Mouse (Mus musculus): Measurements from ENCODE around the gene Maip1. TPM values are rescaled to one million over a fixed set of nuclear protein-coding genes. Genes with fewer than 3 reads are reported as not detected.

The Maip1 gene
- 14.3 and 27.6 TPM in 2 replicates for polyA plus RNA-seq (2012; ENCODE audit: insufficient read depth, low replicate concordance)

DNA sequence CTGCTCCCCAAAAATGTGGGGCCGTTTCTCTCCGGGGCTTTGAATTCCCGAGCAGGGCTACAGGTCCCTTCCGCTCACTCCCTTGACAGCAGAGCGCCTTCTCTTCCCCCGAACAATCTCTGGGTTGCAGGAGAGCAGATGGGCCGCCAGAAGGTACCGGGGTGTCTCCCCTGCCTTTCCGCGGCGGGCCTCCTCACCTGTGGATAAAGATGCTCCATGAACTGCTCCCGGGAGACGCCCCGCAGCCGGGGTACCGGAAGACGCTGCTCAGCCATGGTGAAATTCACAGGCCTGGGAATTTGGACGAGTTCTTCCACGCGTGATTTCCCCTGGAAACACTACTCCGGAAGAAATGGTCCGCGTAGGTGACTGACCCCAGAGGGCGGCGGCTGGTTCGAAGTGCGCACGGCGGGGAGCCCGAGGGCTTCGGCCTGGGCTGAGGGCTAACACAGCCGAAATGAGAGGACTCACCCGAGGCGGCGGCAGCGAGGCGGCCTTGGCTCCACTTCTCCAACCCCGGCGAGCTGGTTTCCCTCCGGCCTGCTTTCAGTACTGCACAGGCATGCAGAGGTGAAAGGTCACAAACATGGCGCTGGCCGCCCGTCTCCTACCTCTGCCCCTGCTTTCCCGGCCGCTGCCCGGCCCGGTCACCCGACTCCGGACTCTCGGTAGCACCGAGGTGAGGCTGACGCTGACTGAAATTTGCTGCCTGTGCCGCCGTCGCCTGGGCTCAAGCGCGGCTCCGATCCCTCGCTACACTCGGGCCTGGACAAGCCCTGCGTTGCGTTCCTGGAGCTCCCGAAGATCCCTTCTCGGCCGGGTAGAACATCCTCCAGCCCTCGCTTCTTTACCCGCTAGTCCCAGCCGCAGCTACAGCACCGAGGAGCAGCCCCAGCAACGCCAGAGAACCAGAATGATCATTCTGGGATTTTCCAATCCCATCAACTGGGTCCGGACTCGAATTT lies at the start of gene Maip1, which contains the start of gene Tyw5:
TSS of gene Maip1 (plus strand) at position 142 of the 965 bp plus-strand sequence.
TSS of gene Tyw5 (minus strand) at position 915 of the 965 bp plus-strand sequence.
- H3K9me3 ChIP-seq = no peaks in the 10 kb centered on the region
- no peaks in the 10 kb centered on the region for H3K27me3 ChIP-seq (replicated peaks)
- no peak for TF ChIP-seq GATA1 (IDR thresholded peaks at IDR 0.05; ENCODE audit: borderline replicate concordance, low read length)
- no peak for TF ChIP-seq FLI1 (IDR thresholded peaks at IDR 0.05; ENCODE audit: low read length)
- peaks cover 17% of the 10 kb centered on the region for H3K36me3 ChIP-seq (replicated peaks; ENCODE audit: low read length)
- H3K4me1 ChIP-seq = peaks cover 35% of the 10 kb centered on the region
- H3K4me3 ChIP-seq (replicated peaks) = peak within 1 kb of the TSS; percentile 98

GRCm38 (mm10) chr1:57358546-57358945 lies 47.6 kb upstream of the Maip1 start:
- TF ChIP-seq FLI1 (IDR thresholded peaks at IDR 0.05; ENCODE audit: low read length) (no peak), GATA1 (IDR thresholded peaks at IDR 0.05; ENCODE audit: borderline replicate concordance, low read length) (no peak)
- H3K4me3 ChIP-seq (replicated peaks) = no peak overlapping the region
- no peaks in the 10 kb centered on the region for H3K9me3 ChIP-seq
- H3K27me3 ChIP-seq (replicated peaks) = no peaks in the 10 kb centered on the region
- H3K36me3 ChIP-seq (replicated peaks; ENCODE audit: low read length) = no peaks in the 10 kb centered on the region
- no peaks in the 10 kb centered on the region for H3K4me1 ChIP-seq

DNA sequence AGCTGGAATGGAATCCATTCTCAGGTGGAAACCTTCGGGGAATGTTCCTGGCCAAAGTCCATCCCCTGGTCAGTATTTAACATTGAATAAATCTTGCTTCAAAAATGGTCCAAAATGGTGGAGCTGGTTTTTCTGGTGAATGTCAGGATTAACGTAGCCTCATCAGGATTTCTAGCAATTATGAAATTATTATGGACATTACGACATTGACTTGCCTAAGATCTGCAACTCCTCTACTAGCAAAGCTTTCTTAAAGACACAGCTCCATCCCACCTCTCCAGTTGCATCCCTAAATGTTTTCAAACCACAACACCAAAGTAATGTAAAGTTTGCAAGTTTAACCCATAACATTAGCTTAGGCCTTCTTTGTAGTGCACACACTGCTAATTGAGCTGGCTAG lies 38.7 kb upstream of the Maip1 start:
- TF ChIP-seq FLI1 (IDR thresholded peaks at IDR 0.05; ENCODE audit: low read length) (no peak), GATA1 (IDR thresholded peaks at IDR 0.05; ENCODE audit: borderline replicate concordance, low read length) (no peak)
- Histone ChIP-seq H3K9me3 (no peaks in the 10 kb centered on the region), H3K36me3 (replicated peaks; ENCODE audit: low read length) (no peaks in the 10 kb centered on the region), H3K4me3 (replicated peaks) (no peak overlapping the region), H3K27me3 (replicated peaks) (no peaks in the 10 kb centered on the region), H3K4me1 (no peaks in the 10 kb centered on the region)

DNA sequence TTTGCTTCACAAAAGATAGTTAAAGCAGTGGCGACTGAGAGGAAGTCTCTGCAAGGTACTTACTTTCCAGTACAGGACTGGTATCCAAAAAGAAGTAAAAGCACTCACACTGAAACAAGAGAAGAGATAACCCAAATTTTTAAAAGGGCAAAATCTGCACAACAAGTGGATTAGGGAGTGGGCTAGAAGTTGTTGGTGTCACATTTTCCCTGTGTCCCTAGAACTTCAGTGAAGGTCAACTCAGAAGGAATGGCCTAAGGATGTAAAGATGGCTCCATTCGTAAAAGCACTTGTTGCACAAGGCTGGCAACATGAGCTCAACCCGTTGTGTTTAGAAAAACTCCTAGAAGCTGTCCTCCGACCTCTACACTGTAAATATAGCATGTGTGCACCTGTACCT lies 37.0 kb upstream of the Maip1 start:
- Histone ChIP-seq H3K27me3 (replicated peaks) (no peaks in the 10 kb centered on the region), H3K4me3 (replicated peaks) (no peak overlapping the region)
- no peak for TF ChIP-seq GATA1 (IDR thresholded peaks at IDR 0.05; ENCODE audit: borderline replicate concordance, low read length)
- no peak for TF ChIP-seq FLI1 (IDR thresholded peaks at IDR 0.05; ENCODE audit: low read length)

GRCm38 (mm10) chr1:57370451-57370850 lies 35.7 kb upstream of the Maip1 start:
- no peak overlapping the region for H3K4me3 ChIP-seq (replicated peaks)
- H3K27me3 ChIP-seq (replicated peaks) = no peaks in the 10 kb centered on the region
- no peaks in the 10 kb centered on the region for H3K4me1 ChIP-seq
- TF ChIP-seq GATA1 (IDR thresholded peaks at IDR 0.05; ENCODE audit: borderline replicate concordance, low read length) = no peak
- no peak for TF ChIP-seq FLI1 (IDR thresholded peaks at IDR 0.05; ENCODE audit: low read length)
- H3K9me3 ChIP-seq = peaks cover 3% of the 10 kb centered on the region; the same call in 1 of the 2 replicates
- H3K36me3 ChIP-seq (replicated peaks; ENCODE audit: low read length) = peaks cover 7% of the 10 kb centered on the region

More for the DNA sequence above, 37.0 kb upstream of the Maip1 start:
- H3K36me3 ChIP-seq (replicated peaks; ENCODE audit: low read length) = peaks cover 4% of the 10 kb centered on the region
- peaks cover 2% of the 10 kb centered on the region; the same call in 1 of the 2 replicates for H3K9me3 ChIP-seq
- no peaks in the 10 kb centered on the region for H3K4me1 ChIP-seq

GRCm38 (mm10) chr1:57375276-57375675 lies 30.9 kb upstream of the Maip1 start:
- no peak overlapping the region for H3K4me3 ChIP-seq (replicated peaks)
- peaks cover 24% of the 10 kb centered on the region for H3K4me1 ChIP-seq
- no peak for TF ChIP-seq GATA1 (IDR thresholded peaks at IDR 0.05; ENCODE audit: borderline replicate concordance, low read length)
- no peak for TF ChIP-seq FLI1 (IDR thresholded peaks at IDR 0.05; ENCODE audit: low read length)
- H3K27me3 ChIP-seq (replicated peaks) = no peaks in the 10 kb centered on the region
- peaks cover 14% of the 10 kb centered on the region for H3K36me3 ChIP-seq (replicated peaks; ENCODE audit: low read length)
- H3K9me3 ChIP-seq = peaks cover 3% of the 10 kb centered on the region; the same call in 1 of the 2 replicates

- TF ChIP-seq GATA1 (IDR thresholded peaks at IDR 0.05; ENCODE audit: borderline replicate concordance, low read length) (no peak), FLI1 (IDR thresholded peaks at IDR 0.05; ENCODE audit: low read length) (no peak)
- Histone ChIP-seq H3K9me3 (peaks cover 3% of the 10 kb centered on the region; the same call in 1 of the 2 replicates), H3K36me3 (replicated peaks; ENCODE audit: low read length) (peaks cover 17% of the 10 kb centered on the region), H3K4me1 (peaks cover 24% of the 10 kb centered on the region), H3K4me3 (replicated peaks) (peak overlapping the region; percentile 92), H3K27me3 (replicated peaks) (no peaks in the 10 kb centered on the region)
These were observed 29.3 kb upstream of the Maip1 start for GRCm38 (mm10) chr1:57376806-57377205.

DNA sequence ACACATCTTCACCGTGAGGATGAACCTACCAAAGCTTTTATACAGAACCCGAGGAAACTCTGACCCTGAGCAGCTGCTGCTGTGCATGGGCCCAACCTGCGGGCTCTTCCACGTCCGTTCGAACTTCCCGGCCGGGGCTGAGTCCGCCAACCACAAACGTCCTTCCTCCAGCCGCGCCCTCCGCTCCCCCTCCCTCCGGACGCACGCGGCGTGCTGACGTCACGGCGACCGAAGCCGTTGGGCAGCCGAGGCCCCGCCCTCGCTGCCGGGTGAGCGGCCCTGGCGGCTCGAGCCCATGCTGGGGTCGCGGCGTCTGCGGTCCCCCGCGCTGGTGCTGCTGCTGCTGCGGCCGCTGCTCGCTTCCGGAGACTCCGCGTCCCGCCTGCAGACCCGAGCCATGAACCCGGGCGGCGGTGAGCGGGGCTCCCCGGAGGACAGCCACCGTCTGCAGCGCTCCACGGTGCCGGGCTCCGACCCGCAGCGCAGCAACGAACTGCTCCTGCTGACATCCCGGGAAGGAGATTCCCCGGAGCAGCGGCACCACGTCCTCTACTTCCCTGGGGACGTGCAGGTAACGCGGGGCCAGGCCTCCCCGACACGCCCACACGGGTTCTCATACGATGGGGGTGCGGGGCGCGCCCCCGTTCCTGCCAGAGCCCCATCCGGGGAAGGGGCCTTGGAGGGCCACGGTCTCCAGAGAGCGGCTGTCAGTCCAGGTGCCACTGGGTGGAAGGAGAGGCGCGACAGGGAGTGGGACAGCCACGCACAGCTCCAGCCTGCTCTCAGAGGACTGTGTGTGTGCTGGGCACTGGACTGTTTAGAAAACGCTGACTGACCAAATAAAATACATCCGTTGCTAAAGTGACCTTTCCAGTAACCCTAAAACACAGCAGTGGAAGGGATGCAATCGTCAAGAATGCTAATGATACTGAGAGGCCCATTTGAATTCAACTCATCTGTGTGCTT lies 28.5 kb upstream of the Maip1 start, which contains the start of gene 1700066M21Rik:
TSS of gene 1700066M21Rik (plus strand) at position 245 of the 966 bp plus-strand sequence.
- peaks cover 17% of the 10 kb centered on the region for H3K36me3 ChIP-seq (replicated peaks; ENCODE audit: low read length)
- H3K27me3 ChIP-seq (replicated peaks) = no peaks in the 10 kb centered on the region
- peaks cover 24% of the 10 kb centered on the region for H3K4me1 ChIP-seq
- no peak for TF ChIP-seq GATA1 (IDR thresholded peaks at IDR 0.05; ENCODE audit: borderline replicate concordance, low read length)
- TF ChIP-seq FLI1 (IDR thresholded peaks at IDR 0.05; ENCODE audit: low read length) = peak; percentile 52; the same call in 1 of the 2 replicates
- H3K4me3 ChIP-seq (replicated peaks) = peak within 1 kb of the TSS; percentile 92
- peaks cover 3% of the 10 kb centered on the region; the same call in 1 of the 2 replicates for H3K9me3 ChIP-seq

GRCm38 (mm10) chr1:57386519-57386918 lies 19.6 kb upstream of the Maip1 start:
- Histone ChIP-seq H3K27me3 (replicated peaks) (no peaks in the 10 kb centered on the region), H3K36me3 (replicated peaks; ENCODE audit: low read length) (peaks cover 53% of the 10 kb centered on the region), H3K4me1 (peaks cover 13% of the 10 kb centered on the region), H3K9me3 (no peaks in the 10 kb centered on the region), H3K4me3 (replicated peaks) (no peak overlapping the region)
- no peak for TF ChIP-seq GATA1 (IDR thresholded peaks at IDR 0.05; ENCODE audit: borderline replicate concordance, low read length)
- TF ChIP-seq FLI1 (IDR thresholded peaks at IDR 0.05; ENCODE audit: low read length) = no peak

Measured in megakaryocyte, embryonic 14.5 days (primary cell).